Mouse (Mus musculus) olfactory bulb, adult 2 months (tissue): Measurements from ENCODE around the gene Abcd4. TPM values are rescaled to one million over a fixed set of nuclear protein-coding genes. Genes with fewer than 3 reads are reported as not detected.

ENCODE experiments used
- H3K27ac ChIP-seq: fragments of 200-500 bp; 2 replicates; pipeline ENCODE4 v1.5.1; 2012; ENCODE audit warnings: low read depth, low read length; ENCODE audit not compliant: insufficient read depth
- H3K4me1 ChIP-seq: fragments of 200-500 bp; 2 replicates; pipeline ENCODE4 v1.6.1; 2012; ENCODE audit warnings: low read length; ENCODE audit not compliant: control insufficient read depth, insufficient read depth
- H3K4me3 ChIP-seq: fragments of 200-500 bp; 2 replicates; pipeline ENCODE4 v1.5.1; 2012; ENCODE audit warnings: mild to moderate bottlenecking, low read depth, low read length, moderate library complexity; ENCODE audit not compliant: insufficient read depth
- CTCF ChIP-seq: fragments of 200-500 bp; IDR thresholded peaks from 2 replicates; pipeline ENCODE4 v1.5.1; 2012; ENCODE audit warnings: low read depth, mild to moderate bottlenecking, low read length, moderate library complexity; ENCODE audit not compliant: insufficient read depth
- POLR2A ChIP-seq: fragments of 200-500 bp; IDR thresholded peaks from 2 replicates; pipeline ENCODE4 v1.6.1; 2012; ENCODE audit warnings: mild to moderate bottlenecking, low read depth, low read length, moderate library complexity; ENCODE audit not compliant: insufficient read depth
- WGBS: fragments of 180-500 bp; shearing (Covaris S2); methylation state at CpG from one replicate; pipeline ENCODE4 v1.1.7; 2018; 5-methylcytosine and 5-hydroxymethylcytosine counted together
- polyA plus RNA-seq: library from polyadenylated mRNA; stranded (reverse); fragments of >200 nt; gene quantifications from 2 replicates; pipeline ENCODE4 v1.2.4, GENCODE M21; 2012; ENCODE audit warnings: low replicate concordance; ENCODE audit not compliant: missing spikeins, insufficient read depth, insufficient read length

Gene Abcd4
- polyA plus RNA-seq, 1 experiment, result not detected

DNA sequence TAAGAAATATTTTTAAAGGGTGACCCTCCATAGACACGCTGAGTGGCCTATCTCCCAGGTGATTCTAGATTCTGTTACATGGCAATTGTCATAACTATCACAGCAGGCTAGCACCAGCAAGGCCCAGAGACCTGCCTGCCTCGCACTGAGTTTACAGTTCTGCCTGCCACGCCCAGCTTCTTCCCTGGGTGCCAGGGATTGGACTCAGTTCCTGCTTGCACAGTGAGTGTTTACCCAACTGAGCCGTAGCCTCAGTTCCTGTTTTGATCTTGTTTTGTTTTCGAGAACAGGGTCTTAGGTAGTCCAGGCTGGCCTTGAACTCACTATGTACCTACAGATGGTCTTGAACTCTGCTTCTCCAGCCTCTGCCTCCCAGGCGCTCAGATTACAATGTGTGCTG, 49.6 kb downstream of the Abcd4 start:
- Histone ChIP-seq H3K27ac (no peak overlapping the region), H3K4me1 (peaks cover 18% of the 10 kb centered on the region), H3K4me3 (no peak overlapping the region)
- TF ChIP-seq POLR2A (no peak), CTCF (no peak)
- 96% methylated on average over 6 of the region's 6 CpGs for WGBS

DNA sequence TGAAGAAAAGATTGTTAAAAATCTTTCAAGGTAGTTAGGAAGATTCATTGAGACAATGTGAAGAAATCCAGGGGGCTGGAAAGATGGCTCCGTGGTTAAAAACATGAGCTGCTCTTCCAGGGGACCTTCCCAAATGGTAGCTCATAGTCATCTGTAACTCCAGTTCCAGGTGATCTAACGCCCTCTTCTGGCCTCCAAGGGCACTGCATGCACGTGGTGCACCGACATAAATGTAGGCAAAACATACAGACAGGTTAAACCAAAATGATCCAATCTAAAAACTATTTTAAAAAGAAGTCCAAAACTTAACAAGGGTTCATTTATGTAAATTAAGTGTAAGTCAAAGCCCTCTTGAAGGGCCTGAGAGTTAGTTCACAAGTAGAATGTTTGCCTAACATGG, 54.7 kb downstream of the Abcd4 start:
- Histone ChIP-seq H3K4me1 (no peaks in the 10 kb centered on the region), H3K4me3 (no peak overlapping the region), H3K27ac (no peak overlapping the region)
- 55% methylated on average over 4 of the region's 4 CpGs for WGBS
- TF ChIP-seq POLR2A (no peak), CTCF (no peak)

DNA sequence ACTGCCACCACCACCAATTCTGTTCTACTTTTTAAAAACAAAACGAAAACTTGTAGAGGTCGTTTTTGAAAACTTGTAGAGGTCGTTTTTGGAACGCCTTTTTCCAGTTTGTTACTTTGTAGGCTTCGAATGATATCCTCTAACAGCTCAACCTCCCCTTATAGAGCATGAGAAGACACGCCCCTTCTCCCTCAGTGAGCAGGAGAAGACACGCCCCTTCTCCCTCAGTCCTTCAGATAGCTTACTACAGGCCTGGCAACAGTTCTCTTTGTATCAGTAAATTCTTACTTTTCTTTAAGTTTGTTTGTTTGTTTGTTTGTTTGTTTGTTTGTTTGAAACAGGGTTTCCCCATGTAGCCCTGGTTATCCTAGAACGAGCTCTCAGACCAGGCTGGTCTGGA, 62.0 kb downstream of the Abcd4 start:
- H3K27ac ChIP-seq, result no peak overlapping the region
- H3K4me1 ChIP-seq, result no peaks in the 10 kb centered on the region
- WGBS, result 74% methylated on average over 8 of the region's 8 CpGs
- H3K4me3 ChIP-seq, result no peak overlapping the region
- TF ChIP-seq POLR2A, result no peak
- TF ChIP-seq CTCF, result no peak

Other genes starting within 250 kb of the Abcd4 start
- not detected in 2 replicates for gene Entpd5, start 208.4 kb downstream of the Abcd4 start, polyA plus RNA-seq
- gene Bbof1, start 208.3 kb downstream of the Abcd4 start, polyA plus RNA-seq, result not detected in 2 replicates
- gene Rnf113a2, start 200.2 kb downstream of the Abcd4 start, polyA plus RNA-seq, result not detected in 2 replicates
- not detected in 2 replicates for gene Aldh6a1, start 166.4 kb downstream of the Abcd4 start, polyA plus RNA-seq
- gene Lin52, start 166.0 kb downstream of the Abcd4 start, polyA plus RNA-seq, result not detected in 2 replicates
- gene Vsx2, start 47.7 kb downstream of the Abcd4 start, polyA plus RNA-seq, result not detected in 2 replicates
- gene Vrtn, start 23.6 kb upstream of the Abcd4 start, polyA plus RNA-seq, result not detected in 2 replicates
- gene Syndig1l, start 81.4 kb upstream of the Abcd4 start, polyA plus RNA-seq, result not detected in 2 replicates
- not detected in 2 replicates for gene Npc2, start 155.7 kb upstream of the Abcd4 start, polyA plus RNA-seq
- not detected in 2 replicates for gene Isca2, start 155.8 kb upstream of the Abcd4 start, polyA plus RNA-seq